Mouse (Mus musculus) limb, embryonic 14.5 days (tissue): ENCODE results near the gene 4930578C19Rik. TPM values are rescaled to one million over a fixed set of nuclear protein-coding genes. Genes with fewer than 3 reads are reported as not detected.

Experiments
- ATAC-seq: fragments of 200-750 bp; cut with Nextera tagmentation; 2 replicates; pipeline ENCODE4 v1.8.0; 2017; ENCODE audit warnings: low read depth, moderate number of reproducible peaks, moderate TSS enrichment; ENCODE audit not compliant: low FRiP score
- DNase-seq: peaks from one replicate; pipeline ENCODE4 v3.0.0-alpha.2; 2015; ENCODE audit warnings: low spot score
- H3K27ac ChIP-seq: fragments of 300-500 bp; sonication (generic); replicated peaks from 2 replicates; pipeline ENCODE4 v1.5.1; 2014; ENCODE audit warnings: low read depth, mild to moderate bottlenecking, low read length, moderate library complexity, mixed read lengths
- H3K27me3 ChIP-seq: fragments of 300-500 bp; sonication (generic); 2 replicates; pipeline ENCODE4 v1.6.1; 2014; ENCODE audit warnings: low read length, mixed read lengths; ENCODE audit not compliant: control insufficient read depth, insufficient read depth
- H3K36me3 ChIP-seq: fragments of 300-500 bp; sonication (generic); 2 replicates; pipeline ENCODE4 v1.6.1; 2014; ENCODE audit warnings: mild to moderate bottlenecking, low read length, moderate library complexity, mixed read lengths; ENCODE audit not compliant: control insufficient read depth, insufficient read depth
- H3K4me1 ChIP-seq: fragments of 300-500 bp; sonication (generic); 2 replicates; pipeline ENCODE4 v1.6.1; 2014; ENCODE audit warnings: antibody characterized with exemption, low read length, mixed read lengths; ENCODE audit not compliant: control insufficient read depth, insufficient read depth
- H3K4me2 ChIP-seq: fragments of 300-500 bp; sonication (generic); replicated peaks from 2 replicates; pipeline ENCODE4 v1.6.1; 2014; ENCODE audit warnings: low read depth, mild to moderate bottlenecking, low read length, moderate library complexity; ENCODE audit not compliant: severe bottlenecking
- H3K4me3 ChIP-seq: fragments of 300-500 bp; sonication (generic); replicated peaks from 2 replicates; pipeline ENCODE4 v1.5.1; 2014; ENCODE audit warnings: low read length
- H3K9ac ChIP-seq: fragments of 300-500 bp; sonication (generic); 2 replicates; pipeline ENCODE4 v1.6.1; 2014; ENCODE audit warnings: mild to moderate bottlenecking, low read depth, low read length, moderate library complexity; ENCODE audit not compliant: severe bottlenecking
- H3K9me3 ChIP-seq: fragments of 300-500 bp; sonication (generic); 2 replicates; pipeline ENCODE4 v1.6.1; 2016; ENCODE audit warnings: low read length; ENCODE audit not compliant: control insufficient read depth
- POLR2A ChIP-seq: fragments of 200-500 bp; IDR thresholded peaks from 2 replicates; pipeline ENCODE4 v1.8.0; 2012; ENCODE audit warnings: inconsistent platforms, mild to moderate bottlenecking, moderate library complexity, borderline replicate concordance; ENCODE audit not compliant: insufficient read depth, insufficient read length; ENCODE audit errors: extremely low read depth
- WGBS: fragments of 180-500 bp; shearing (Covaris S2); extraction: QIAGEN DNeasy Blood & Tissue Kit; methylation state at CpG from one replicate; pipeline ENCODE4 v1.1.7; 2014; 5-methylcytosine and 5-hydroxymethylcytosine counted together
- polyA plus RNA-seq, 2 experiments: library from polyadenylated mRNA; depleted of rRNA in 1 of 2; stranded (reverse) in 1 of 2; unstranded in 1 of 2; fragments of >200 nt; fragmentation: Nextera tagmentation in 1 of 2; extraction: Ambion mirVana in 1 of 2; gene quantifications; 2 replicates each; pipeline versions ENCODE4 v1.2.1 to v1.2.3; 2012 to 2014

The 4930578C19Rik gene
- polyA plus RNA-seq, 2 experiments, result 1.1 to 1.7 TPM

GRCm38 (mm10) chrX:18423206-18423605, 38.0 kb downstream of the 4930578C19Rik start:
- ATAC-seq (no peak), DNase-seq (no peak)
- Histone ChIP-seq H3K4me1 (no peaks in the 10 kb centered on the region), H3K9me3 (no peaks in the 10 kb centered on the region), H3K4me3 (no peak overlapping the region), H3K36me3 (no peaks in the 10 kb centered on the region), H3K9ac (no peak overlapping the region), H3K27ac (no peak overlapping the region), H3K4me2 (no peak overlapping the region), H3K27me3 (no peaks in the 10 kb centered on the region)
- TF ChIP-seq POLR2A, result no peak
- 96% methylated on average over 4 of the region's 4 CpGs for WGBS

DNA sequence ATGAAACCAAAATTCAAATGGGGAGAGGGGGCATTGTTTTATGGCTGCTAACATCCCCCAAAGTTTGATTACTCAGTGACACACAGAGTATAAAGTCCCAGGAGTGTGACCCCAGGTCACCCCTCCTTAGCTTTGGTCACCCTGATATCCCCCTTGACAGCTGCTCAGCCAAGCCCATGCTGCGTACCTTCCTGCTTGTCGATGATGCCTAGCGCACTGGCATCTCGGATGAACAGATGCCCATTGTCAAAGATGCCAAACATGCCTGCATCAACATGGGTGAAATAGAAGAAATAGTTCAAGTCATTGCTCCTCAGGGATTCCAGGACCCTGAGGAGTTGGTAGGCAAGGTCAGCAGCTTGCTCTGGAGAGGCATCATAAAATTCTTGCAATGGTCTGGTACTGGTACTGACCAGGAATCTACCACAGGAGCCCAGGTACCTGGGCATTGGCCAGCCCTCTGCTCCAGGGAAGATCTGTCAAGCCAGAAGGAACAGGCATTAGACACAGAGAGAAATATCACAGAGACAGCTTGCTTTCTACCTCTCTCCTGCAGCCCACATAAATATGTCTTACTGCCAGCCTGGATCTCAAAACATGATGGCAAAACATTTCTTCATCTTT, 40.9 kb downstream of the 4930578C19Rik start:
- no peaks in the 10 kb centered on the region for H3K36me3 ChIP-seq
- WGBS, result 89% methylated on average over 4 of the region's 4 CpGs
- TF ChIP-seq POLR2A, result no peak
- DNase-seq, result no peak
- no peak overlapping the region for H3K27ac ChIP-seq
- H3K4me1 ChIP-seq, result no peaks in the 10 kb centered on the region
- H3K27me3 ChIP-seq, result no peaks in the 10 kb centered on the region
- no peak overlapping the region for H3K4me3 ChIP-seq
- H3K9me3 ChIP-seq, result no peaks in the 10 kb centered on the region
- H3K4me2 ChIP-seq, result no peak overlapping the region
- H3K9ac ChIP-seq, result no peak overlapping the region
- ATAC-seq, result no peak

- Histone ChIP-seq H3K4me3 (no peak overlapping the region), H3K36me3 (no peaks in the 10 kb centered on the region), H3K9me3 (no peaks in the 10 kb centered on the region), H3K4me2 (no peak overlapping the region), H3K4me1 (no peaks in the 10 kb centered on the region), H3K27ac (no peak overlapping the region), H3K27me3 (no peaks in the 10 kb centered on the region), H3K9ac (no peak overlapping the region)
- DNase-seq (no peak), ATAC-seq (no peak)
- WGBS, result 40% methylated on average over 1 of the region's 1 CpGs
- no peak for TF ChIP-seq POLR2A
These were observed 42.2 kb downstream of the 4930578C19Rik start for GRCm38 (mm10) chrX:18418977-18419376.

GRCm38 (mm10) chrX:18414560-18414959, 46.6 kb downstream of the 4930578C19Rik start:
- H3K27me3 ChIP-seq, result no peaks in the 10 kb centered on the region

GRCm38 (mm10) chrX:18411071-18411840, 49.9 kb downstream of the 4930578C19Rik start:
- WGBS, result 83% methylated on average over 10 of the region's 10 CpGs
- DNase-seq, result no peak
- no peak for ATAC-seq
- Histone ChIP-seq H3K4me3 (no peak overlapping the region), H3K27me3 (no peaks in the 10 kb centered on the region), H3K27ac (no peak overlapping the region), H3K9me3 (no peaks in the 10 kb centered on the region), H3K4me1 (no peaks in the 10 kb centered on the region), H3K9ac (no peak overlapping the region), H3K36me3 (no peaks in the 10 kb centered on the region), H3K4me2 (no peak overlapping the region)
- TF ChIP-seq POLR2A, result no peak

More at GRCm38 (mm10) chrX:18414560-18414959, 46.6 kb downstream of the 4930578C19Rik start:
- Histone ChIP-seq H3K4me3 (no peak overlapping the region), H3K4me2 (no peak overlapping the region), H3K36me3 (no peaks in the 10 kb centered on the region), H3K4me1 (no peaks in the 10 kb centered on the region), H3K9ac (no peak overlapping the region), H3K9me3 (no peaks in the 10 kb centered on the region), H3K27ac (no peak overlapping the region)
- TF ChIP-seq POLR2A, result no peak
- WGBS, result 86% methylated on average over 2 of the region's 2 CpGs
- ATAC-seq (no peak), DNase-seq (no peak)
